Mouse (Mus musculus): ENCODE measurements around the gene Kmt5a. TPM values are rescaled to one million over a fixed set of nuclear protein-coding genes. Genes with fewer than 3 reads are reported as not detected.

The Kmt5a gene
- polyA plus RNA-seq, 1 experiment, result 72.8 TPM

Other genes with a start within 250 kb of the Kmt5a start
- gene Pitpnm2, start 190.2 kb upstream of the Kmt5a start, polyA plus RNA-seq (2012; rRNA removed), result 42.9 and 45.4 TPM in 2 replicates
- 3.2 and 3.6 TPM in 2 replicates for gene Mphosph9, start 112.0 kb upstream of the Kmt5a start, polyA plus RNA-seq (2012; rRNA removed)
- 8.0 and 8.5 TPM in 2 replicates for gene 2810006K23Rik, start 111.8 kb upstream of the Kmt5a start, polyA plus RNA-seq (2012; rRNA removed)
- gene Cdk2ap1, start 76.8 kb upstream of the Kmt5a start, polyA plus RNA-seq (2012; rRNA removed), result 136 and 147 TPM in 2 replicates
- gene Sbno1, start 13.9 kb upstream of the Kmt5a start, polyA plus RNA-seq (2012; rRNA removed), result 16.1 and 24.1 TPM in 2 replicates
- gene Rilpl2, start 38.4 kb downstream of the Kmt5a start, polyA plus RNA-seq (2012; rRNA removed), result 20.5 and 21.6 TPM in 2 replicates
- gene Snrnp35, start 43.2 kb downstream of the Kmt5a start, polyA plus RNA-seq (2012; rRNA removed), result 4.5 and 5.1 TPM in 2 replicates
- gene Rilpl1, start 91.5 kb downstream of the Kmt5a start, polyA plus RNA-seq (2012; rRNA removed), result 19.3 and 28.8 TPM in 2 replicates
- 159 and 206 TPM in 2 replicates for gene Tmed2, start 100.8 kb downstream of the Kmt5a start, polyA plus RNA-seq (2012; rRNA removed)
- 10.5 and 10.8 TPM in 2 replicates for gene Ddx55, start 112.9 kb downstream of the Kmt5a start, polyA plus RNA-seq (2012; rRNA removed)
- gene Eif2b1, start 139.2 kb downstream of the Kmt5a start, polyA plus RNA-seq (2012; rRNA removed), result 23.7 and 29.9 TPM in 2 replicates
- 43.2 and 47.4 TPM in 2 replicates for gene Gtf2h3, start 139.2 kb downstream of the Kmt5a start, polyA plus RNA-seq (2012; rRNA removed)
- 32.4 and 37.6 TPM in 2 replicates for gene Atp6v0a2, start 188.6 kb downstream of the Kmt5a start, polyA plus RNA-seq (2012; rRNA removed)